Mouse (Mus musculus) thymus, postnatal 14 days (tissue): ENCODE results near the gene Ccdc66.

ENCODE experiments used
- DNase-seq: peaks from one replicate; pipeline ENCODE4 v3.0.0; 2021

Ccdc66 gene

GRCm38 (mm10) chr14:27507894-27508643 is at the start of gene Ccdc66:
Ccdc66 (minus strand) TSS chr14:27508460.
- DNase-seq, result peak; percentile 98

GRCm38 (mm10) chr14:27543838-27544426 is 35.7 kb upstream of the Ccdc66 start:
- no peak for DNase-seq

GRCm38 (mm10) chr14:27536441-27536840 is 28.2 kb upstream of the Ccdc66 start:
- no peak for DNase-seq

- no peak for DNase-seq
Observed at GRCm38 (mm10) chr14:27524541-27524940, 16.3 kb upstream of the Ccdc66 start.

GRCm38 (mm10) chr14:27508644-27509301 is 513 bp upstream of the Ccdc66 start:
- peak; percentile 17 for DNase-seq

GRCm38 (mm10) chr14:27501096-27501495 is 7.2 kb downstream of the Ccdc66 start:
- no peak for DNase-seq

GRCm38 (mm10) chr14:27493516-27493915 is 14.7 kb downstream of the Ccdc66 start:
- DNase-seq, result peak; percentile 18

- no peak for DNase-seq
Observed at GRCm38 (mm10) chr14:27491399-27491798, 16.9 kb downstream of the Ccdc66 start.

- no peak for DNase-seq
Observed at GRCm38 (mm10) chr14:27446963-27447362, 61.3 kb downstream of the Ccdc66 start.

GRCm38 (mm10) chr14:27444851-27445281 is 63.4 kb downstream of the Ccdc66 start:
- DNase-seq, result no peak

- peak; percentile 18 for DNase-seq
Observed at GRCm38 (mm10) chr14:27440921-27441320, 67.3 kb downstream of the Ccdc66 start.

DNA sequence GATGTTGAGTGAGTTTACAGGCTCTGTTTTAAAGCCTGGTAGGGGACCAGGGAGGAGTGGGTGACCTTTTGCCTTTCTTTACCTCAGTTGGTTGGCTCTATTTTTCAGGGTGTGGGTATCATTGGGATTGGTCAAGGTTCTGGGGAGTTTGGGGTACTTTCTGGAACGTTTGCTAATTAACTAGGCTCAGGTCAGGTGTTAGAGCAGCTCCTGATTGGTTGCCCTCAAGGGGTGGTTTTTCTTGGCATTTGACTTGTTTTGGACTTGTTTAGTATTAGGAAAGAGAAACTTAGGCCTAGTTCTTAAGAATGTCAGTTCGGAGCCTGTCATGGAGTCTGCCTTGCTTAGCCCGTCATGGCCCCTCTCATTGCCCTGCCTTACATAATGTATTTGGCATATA is 71.4 kb downstream of the Ccdc66 start:
- DNase-seq, result no peak

DNA sequence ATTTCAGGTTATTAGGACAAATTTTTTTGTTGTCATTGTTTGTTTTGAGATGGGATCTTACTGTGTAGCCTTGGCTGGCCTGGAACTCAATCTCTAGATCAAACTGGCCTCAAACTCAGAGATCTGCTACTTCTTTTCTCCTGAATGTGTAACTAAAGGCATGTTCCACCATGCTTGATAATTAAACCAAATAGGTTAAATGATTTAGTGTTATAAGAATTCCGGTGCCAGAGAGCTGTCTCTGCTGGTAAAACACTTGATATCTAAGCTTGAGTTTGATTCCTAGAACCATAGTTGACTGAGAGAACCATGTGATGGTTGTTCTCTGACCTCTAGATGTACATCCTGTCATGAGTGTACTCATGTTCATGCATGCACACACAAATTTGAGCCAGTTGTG is 72.1 kb downstream of the Ccdc66 start:
- no peak for DNase-seq

DNA sequence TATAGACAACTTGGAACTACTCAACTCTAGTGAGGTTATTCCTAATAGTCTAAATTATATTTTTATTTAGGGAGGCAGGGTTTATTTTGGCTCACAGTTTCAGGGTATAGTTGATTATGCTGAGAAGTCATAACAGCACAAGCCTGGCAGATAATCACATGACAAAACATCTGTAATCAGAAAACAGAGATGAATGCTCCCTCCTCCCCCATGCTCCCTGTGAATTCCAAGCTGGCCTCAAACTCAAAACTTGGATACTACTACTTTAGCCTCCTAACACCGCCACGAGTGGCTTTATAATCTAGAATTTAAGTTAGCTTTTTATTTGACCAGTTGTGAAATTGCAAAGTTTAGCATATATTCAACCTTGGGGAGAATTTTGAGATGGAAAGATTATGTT is 76.2 kb downstream of the Ccdc66 start:
- DNase-seq, result no peak
